Mouse (Mus musculus): ENCODE measurements at regions not wholly inside any gene's neighbourhood (a gene's known extent, or its start where the extent isn't known, plus 50 kb on each side); places are given as distances from the start of the nearest gene placed in this dataset.
"Not testable (repeated sequence)": the region's sequence is repeated elsewhere in the genome, so short reads cannot be mapped to it uniquely, and the experiment has no call there.

DNA sequence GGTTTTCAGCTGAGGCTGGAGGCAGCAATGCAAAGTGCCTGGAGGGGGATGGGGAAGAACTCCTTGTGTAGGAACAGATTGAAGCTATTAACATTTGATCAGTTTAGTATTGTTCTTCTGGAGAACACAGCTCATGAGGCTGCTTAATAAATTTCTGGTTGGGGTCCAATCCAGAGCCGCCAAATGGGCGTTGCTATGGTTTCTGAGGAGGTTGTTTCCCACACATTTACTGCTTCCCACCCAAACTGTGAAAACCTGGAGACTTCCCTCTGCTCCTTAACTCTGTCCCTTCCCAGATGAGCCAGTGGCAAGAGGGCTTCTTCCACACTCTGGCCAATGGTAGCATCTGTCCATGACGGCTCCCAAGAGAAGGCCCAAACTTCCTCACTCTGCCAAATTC, 113.2 kb upstream of the Klf4 start:
- no peaks in the 10 kb centered on the region for H3K36me3 ChIP-seq
- ATAC-seq (ENCODE audit: low FRiP score, low read depth) = no peak
- WGBS = 86% methylated on average over 3 of the region's 3 CpGs
- peaks cover 9% of the 10 kb centered on the region for H3K27me3 ChIP-seq
- H3K27ac ChIP-seq (replicated peaks) = no peak overlapping the region
- no peaks in the 10 kb centered on the region for H3K9me3 ChIP-seq
- H3K4me3 ChIP-seq = no peak overlapping the region
- no peak overlapping the region for H3K4me2 ChIP-seq (replicated peaks)
- H3K9ac ChIP-seq (replicated peaks) = no peak overlapping the region
- H3K4me1 ChIP-seq = peaks cover 3% of the 10 kb centered on the region

DNA sequence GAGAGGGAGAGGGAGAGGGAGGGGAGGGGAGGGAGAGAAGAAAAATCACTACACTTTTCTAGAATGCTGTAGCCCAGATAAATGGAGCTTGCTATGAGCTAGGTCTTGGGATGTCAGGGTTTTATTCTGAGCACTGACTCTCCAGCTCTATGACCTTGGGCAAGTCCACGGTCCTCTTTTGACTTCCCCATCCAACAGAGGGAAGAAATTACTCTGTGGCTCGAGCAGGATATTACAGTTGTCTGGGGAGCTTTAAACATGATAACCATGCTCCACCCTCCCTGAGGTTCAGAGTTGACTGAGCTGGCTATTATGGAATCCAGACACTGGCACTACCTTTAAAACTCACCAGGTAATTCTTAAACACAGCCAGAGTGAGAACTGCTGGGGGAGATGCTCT, 112.6 kb upstream of the Klf4 start:
- H3K4me3 ChIP-seq = no peak overlapping the region
- no peaks in the 10 kb centered on the region for H3K4me1 ChIP-seq
- no peak for ATAC-seq (ENCODE audit: low FRiP score, low read depth)
- 78% methylated on average over 2 of the region's 2 CpGs for whole genome bisulfite sequencing
- H3K9me3 ChIP-seq = no peaks in the 10 kb centered on the region
- peaks cover 9% of the 10 kb centered on the region for H3K27me3 ChIP-seq
- H3K27ac ChIP-seq (replicated peaks) = no peak overlapping the region
- H3K9ac ChIP-seq (replicated peaks) = no peak overlapping the region
- H3K4me2 ChIP-seq (replicated peaks) = no peak overlapping the region
- no peaks in the 10 kb centered on the region for H3K36me3 ChIP-seq

DNA sequence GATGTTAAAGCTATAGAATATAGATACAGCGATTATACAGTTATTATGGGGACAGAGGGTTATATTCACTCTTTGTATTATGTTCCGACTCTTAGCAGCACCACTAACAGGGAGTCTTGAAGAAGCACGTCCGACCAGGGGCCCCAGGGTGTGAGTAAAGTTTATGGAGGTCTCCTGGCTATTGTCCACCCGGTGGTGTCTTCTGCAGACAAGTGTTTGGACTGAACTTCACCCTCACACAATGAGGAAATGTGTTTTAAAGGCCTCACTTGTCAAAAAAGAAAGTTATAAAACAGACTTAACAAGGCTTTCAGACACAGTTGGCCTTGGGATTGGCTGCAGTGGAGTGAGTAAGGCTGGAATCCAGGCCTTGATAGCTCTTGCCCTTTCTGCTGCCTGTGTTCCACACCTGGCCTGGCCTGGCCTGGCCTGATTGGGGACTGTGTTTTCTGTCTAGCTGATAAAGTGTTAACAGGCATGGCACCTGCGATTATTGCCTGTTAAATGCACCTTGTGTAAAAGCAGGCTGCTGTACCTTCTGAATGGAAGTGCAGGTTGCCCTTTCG, 102.8 kb upstream of the Klf4 start:
- no peaks in the 10 kb centered on the region for H3K4me1 ChIP-seq
- H3K27me3 ChIP-seq = no peaks in the 10 kb centered on the region
- no peak overlapping the region for H3K4me2 ChIP-seq (replicated peaks)
- no peaks in the 10 kb centered on the region for H3K36me3 ChIP-seq
- no peaks in the 10 kb centered on the region for H3K9me3 ChIP-seq
- no peak overlapping the region for H3K9ac ChIP-seq (replicated peaks)
- WGBS = 88% methylated on average over 7 of the region's 7 CpGs
- no peak overlapping the region for H3K4me3 ChIP-seq
- no peak for ATAC-seq (ENCODE audit: low FRiP score, low read depth)
- H3K27ac ChIP-seq (replicated peaks) = no peak overlapping the region

DNA sequence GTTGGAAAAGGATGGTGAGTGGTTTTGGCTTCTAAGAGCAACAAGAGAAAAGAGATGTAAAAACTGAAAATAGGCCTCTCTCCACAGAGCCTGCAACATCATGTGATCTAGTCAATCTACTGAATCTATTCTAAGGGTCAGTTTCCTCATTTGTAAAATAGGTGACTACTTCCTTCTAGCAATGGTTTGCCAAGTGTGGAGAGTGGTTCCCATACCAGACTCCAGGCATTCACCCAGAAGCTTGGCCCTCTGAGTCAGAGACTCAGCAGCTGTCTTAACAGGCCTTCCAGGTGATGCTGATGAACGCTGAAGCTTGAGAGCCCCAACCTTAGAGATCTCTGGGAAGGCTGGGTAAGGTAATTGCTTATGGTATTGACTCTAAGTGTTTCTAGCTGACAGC, 98.9 kb upstream of the Klf4 start:
- no peak overlapping the region for H3K4me3 ChIP-seq
- no peak overlapping the region for H3K4me2 ChIP-seq (replicated peaks)
- H3K9ac ChIP-seq (replicated peaks) = no peak overlapping the region
- no peaks in the 10 kb centered on the region for H3K36me3 ChIP-seq
- 88% methylated on average over 1 of the region's 1 CpGs for WGBS
- H3K4me1 ChIP-seq = no peaks in the 10 kb centered on the region
- no peaks in the 10 kb centered on the region for H3K9me3 ChIP-seq
- H3K27ac ChIP-seq (replicated peaks) = no peak overlapping the region
- ATAC-seq (ENCODE audit: low FRiP score, low read depth) = no peak
- H3K27me3 ChIP-seq = no peaks in the 10 kb centered on the region

DNA sequence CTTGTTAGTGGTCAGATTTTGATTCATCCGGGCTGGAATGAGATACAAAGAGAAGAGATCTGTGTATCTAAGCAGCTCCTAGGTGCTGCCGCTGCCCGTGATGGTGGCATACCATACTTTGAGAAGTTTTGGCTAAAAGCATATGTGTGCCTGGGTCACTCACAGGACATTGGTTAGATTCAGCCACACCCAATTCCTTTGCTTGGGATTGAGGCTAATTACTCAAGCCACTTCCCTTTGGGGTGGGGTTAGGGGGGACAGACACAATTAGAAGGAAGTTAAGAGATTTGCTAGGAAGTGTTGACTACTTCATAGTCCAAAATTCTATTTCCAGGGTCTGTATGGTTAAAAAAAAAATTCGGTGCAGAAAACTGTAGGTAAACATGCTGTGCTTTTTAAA, 97.9 kb upstream of the Klf4 start:
- WGBS = 95% methylated on average over 4 of the region's 4 CpGs
- ATAC-seq (ENCODE audit: low FRiP score, low read depth); H3K4me1 ChIP-seq; H3K36me3 ChIP-seq; H3K4me3 ChIP-seq; H3K27ac ChIP-seq (replicated peaks); H3K27me3 ChIP-seq; H3K4me2 ChIP-seq (replicated peaks); H3K9me3 ChIP-seq; H3K9ac ChIP-seq (replicated peaks): not testable (repeated sequence)

DNA sequence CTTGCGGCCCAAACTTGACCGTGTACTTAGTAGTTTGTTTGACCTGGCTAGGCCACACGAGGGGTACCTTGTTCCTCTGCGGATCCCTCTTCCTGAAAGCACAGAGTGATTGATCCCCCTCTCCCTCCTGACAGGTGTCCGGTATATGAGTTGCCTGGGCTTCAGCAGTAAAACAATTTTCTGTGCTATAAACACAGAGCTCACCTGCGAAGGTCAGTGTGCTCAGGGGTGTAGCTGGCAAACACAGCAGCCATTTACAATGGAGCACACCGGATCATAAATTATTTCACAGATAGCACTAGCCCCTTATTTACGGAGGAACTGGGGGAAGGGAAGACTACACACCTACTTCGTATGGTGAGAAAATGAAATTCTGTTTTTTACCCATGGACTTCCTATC, 92.5 kb upstream of the Klf4 start:
- no peaks in the 10 kb centered on the region for H3K4me1 ChIP-seq
- 94% methylated on average over 9 of the region's 9 CpGs for WGBS
- no peaks in the 10 kb centered on the region for H3K27me3 ChIP-seq
- no peak for ATAC-seq (ENCODE audit: low FRiP score, low read depth)
- H3K9ac ChIP-seq (replicated peaks) = no peak overlapping the region
- no peak overlapping the region for H3K27ac ChIP-seq (replicated peaks)
- H3K36me3 ChIP-seq = no peaks in the 10 kb centered on the region
- no peak overlapping the region for H3K4me2 ChIP-seq (replicated peaks)
- no peak overlapping the region for H3K4me3 ChIP-seq
- no peaks in the 10 kb centered on the region for H3K9me3 ChIP-seq

DNA sequence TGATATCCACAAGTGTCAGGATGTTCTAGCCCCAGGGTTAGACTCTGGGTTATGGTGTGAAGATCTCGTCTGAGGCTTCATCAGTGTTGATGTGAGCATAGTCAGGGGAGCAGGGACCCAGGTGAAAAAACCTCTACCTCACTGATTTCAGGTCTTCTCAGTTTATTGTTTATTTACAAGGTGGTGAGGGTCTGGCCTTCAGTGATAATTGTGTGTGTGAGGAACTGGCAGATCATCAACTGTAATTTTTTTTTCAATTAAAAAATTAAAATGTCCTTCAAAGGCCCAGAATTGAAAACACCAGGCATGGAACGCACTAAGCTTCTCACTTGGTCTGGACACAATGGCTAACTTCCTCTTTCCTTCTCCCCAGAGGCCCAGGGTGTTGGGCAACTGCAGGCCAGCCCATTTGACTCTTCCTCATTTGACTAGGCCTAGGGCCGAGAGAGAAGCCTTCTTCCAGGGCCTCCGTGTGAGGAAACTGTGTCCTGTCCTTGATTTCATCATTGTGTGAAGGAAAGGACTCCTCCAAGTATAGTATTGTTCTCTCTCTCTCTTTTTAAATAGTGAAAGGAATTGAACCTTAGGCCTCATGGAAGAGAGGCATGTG, 91.0 kb upstream of the Klf4 start:
- no peaks in the 10 kb centered on the region for H3K4me1 ChIP-seq
- H3K27me3 ChIP-seq = no peaks in the 10 kb centered on the region
- ATAC-seq (ENCODE audit: low FRiP score, low read depth) = no peak
- H3K27ac ChIP-seq (replicated peaks) = no peak overlapping the region
- WGBS = 78% methylated on average over 4 of the region's 4 CpGs
- H3K36me3 ChIP-seq = no peaks in the 10 kb centered on the region
- H3K4me3 ChIP-seq = no peak overlapping the region
- H3K9ac ChIP-seq (replicated peaks) = no peak overlapping the region
- H3K4me2 ChIP-seq (replicated peaks) = no peak overlapping the region
- no peaks in the 10 kb centered on the region for H3K9me3 ChIP-seq

DNA sequence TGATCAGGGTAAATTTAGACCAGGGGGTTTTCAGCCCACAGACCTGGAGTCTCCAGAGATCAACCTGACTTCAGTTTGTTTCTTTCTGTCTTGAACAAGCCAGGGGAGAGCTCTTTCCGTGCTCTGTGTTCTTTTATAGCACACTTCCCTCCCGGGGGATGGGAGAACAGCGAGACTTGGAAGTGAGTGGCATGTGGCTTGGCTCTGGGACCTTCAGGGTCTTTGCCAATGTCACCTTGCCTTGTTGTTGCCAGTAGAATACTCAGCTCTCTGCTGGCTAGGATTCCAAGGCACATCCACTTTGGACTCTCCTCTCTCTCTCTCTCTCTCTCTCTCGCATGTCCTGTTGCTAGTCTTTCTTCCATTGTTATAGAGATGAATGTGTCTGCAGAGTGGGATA, 90.4 kb upstream of the Klf4 start:
- no peak overlapping the region for H3K4me2 ChIP-seq (replicated peaks)
- H3K36me3 ChIP-seq = no peaks in the 10 kb centered on the region
- H3K27ac ChIP-seq (replicated peaks) = no peak overlapping the region
- no peak overlapping the region for H3K9ac ChIP-seq (replicated peaks)
- 87% methylated on average over 4 of the region's 4 CpGs for WGBS
- H3K4me3 ChIP-seq = no peak overlapping the region
- ATAC-seq (ENCODE audit: low FRiP score, low read depth) = no peak
- H3K9me3 ChIP-seq = no peaks in the 10 kb centered on the region
- H3K27me3 ChIP-seq = no peaks in the 10 kb centered on the region
- H3K4me1 ChIP-seq = no peaks in the 10 kb centered on the region

DNA sequence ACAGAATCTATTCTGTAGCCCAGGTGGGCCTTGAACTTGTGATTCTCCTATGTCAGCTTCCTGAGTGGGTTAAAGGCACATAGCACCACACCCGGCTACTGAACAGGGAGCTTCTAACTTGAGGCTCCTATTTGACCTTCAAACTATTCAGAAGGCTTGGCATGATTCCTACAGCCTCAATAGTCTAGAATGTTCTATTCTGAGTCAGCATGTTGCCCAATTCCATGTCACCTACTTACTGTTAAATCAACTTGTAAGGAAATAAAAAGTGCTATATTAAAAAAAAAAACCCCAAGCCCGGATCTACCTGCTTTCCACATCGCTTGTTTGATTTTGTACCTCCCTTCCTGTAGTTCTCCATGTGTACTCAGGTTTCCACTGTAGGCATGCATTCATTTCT, 87.6 kb upstream of the Klf4 start:
- ATAC-seq (ENCODE audit: low FRiP score, low read depth) = no peak
- WGBS = 88% methylated on average over 3 of the region's 3 CpGs

DNA sequence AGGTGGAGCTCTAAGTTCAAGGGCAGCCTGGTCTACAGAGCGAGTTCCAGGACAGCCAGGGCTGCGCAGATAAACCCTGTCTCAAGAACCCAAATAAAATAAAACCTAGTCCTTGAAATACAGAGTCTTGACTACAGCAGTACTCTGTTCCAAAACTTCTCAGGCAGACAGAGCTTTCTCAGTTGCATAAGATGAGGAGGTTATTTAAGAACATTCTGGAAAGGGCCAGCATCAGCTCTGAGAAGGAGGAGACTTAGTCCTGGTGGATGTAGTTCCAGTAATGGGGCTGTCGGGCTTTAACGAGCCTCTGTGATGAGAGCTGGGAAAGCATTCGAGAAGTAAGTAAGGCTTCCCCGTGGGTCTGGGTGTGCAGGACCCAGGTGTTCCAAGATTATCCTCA, 83.5 kb upstream of the Klf4 start:
- WGBS = 82% methylated on average over 6 of the region's 6 CpGs
- no peaks in the 10 kb centered on the region for H3K36me3 ChIP-seq
- no peak for ATAC-seq (ENCODE audit: low FRiP score, low read depth)

More for the DNA sequence above, 87.6 kb upstream of the Klf4 start:
- no peaks in the 10 kb centered on the region for H3K4me1 ChIP-seq
- no peak overlapping the region for H3K4me3 ChIP-seq
- no peaks in the 10 kb centered on the region for H3K9me3 ChIP-seq
- H3K4me2 ChIP-seq (replicated peaks) = no peak overlapping the region
- H3K36me3 ChIP-seq = no peaks in the 10 kb centered on the region
- no peak overlapping the region for H3K27ac ChIP-seq (replicated peaks)
- H3K27me3 ChIP-seq = no peaks in the 10 kb centered on the region
- H3K9ac ChIP-seq (replicated peaks) = no peak overlapping the region

DNA sequence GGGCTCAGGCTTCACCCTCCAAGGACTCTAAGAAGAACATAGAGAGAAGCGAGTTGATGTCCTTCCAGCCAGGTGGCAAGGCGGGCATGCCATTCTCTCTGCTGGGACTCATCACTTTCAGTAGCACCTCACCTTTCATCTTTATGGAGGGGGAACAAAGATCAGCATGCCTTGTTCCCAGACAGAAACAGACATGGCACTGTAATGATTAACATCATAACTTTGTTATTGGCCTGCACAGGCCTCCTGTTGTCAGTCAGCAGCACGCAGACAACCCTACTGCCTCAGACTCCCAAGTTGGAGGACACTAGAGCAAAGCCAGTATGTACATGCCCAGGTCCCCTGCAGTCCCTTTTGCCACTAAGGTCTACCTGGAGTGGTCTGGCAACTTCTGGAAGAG, 81.3 kb upstream of the Klf4 start:
- H3K9ac ChIP-seq (replicated peaks) = no peak overlapping the region
- H3K9me3 ChIP-seq = no peaks in the 10 kb centered on the region
- H3K27ac ChIP-seq (replicated peaks) = no peak overlapping the region
- H3K4me1 ChIP-seq = no peaks in the 10 kb centered on the region
- WGBS = 89% methylated on average over 3 of the region's 3 CpGs
- no peaks in the 10 kb centered on the region for H3K27me3 ChIP-seq
- H3K36me3 ChIP-seq = no peaks in the 10 kb centered on the region
- H3K4me3 ChIP-seq = no peak overlapping the region
- H3K4me2 ChIP-seq (replicated peaks) = no peak overlapping the region
- ATAC-seq (ENCODE audit: low FRiP score, low read depth) = no peak

More for the DNA sequence above, 83.5 kb upstream of the Klf4 start:
- Histone ChIP-seq H3K4me1 (no peaks in the 10 kb centered on the region), H3K27ac (replicated peaks) (no peak overlapping the region), H3K27me3 (no peaks in the 10 kb centered on the region), H3K9ac (replicated peaks) (no peak overlapping the region), H3K4me2 (replicated peaks) (no peak overlapping the region), H3K4me3 (no peak overlapping the region), H3K9me3 (no peaks in the 10 kb centered on the region)

DNA sequence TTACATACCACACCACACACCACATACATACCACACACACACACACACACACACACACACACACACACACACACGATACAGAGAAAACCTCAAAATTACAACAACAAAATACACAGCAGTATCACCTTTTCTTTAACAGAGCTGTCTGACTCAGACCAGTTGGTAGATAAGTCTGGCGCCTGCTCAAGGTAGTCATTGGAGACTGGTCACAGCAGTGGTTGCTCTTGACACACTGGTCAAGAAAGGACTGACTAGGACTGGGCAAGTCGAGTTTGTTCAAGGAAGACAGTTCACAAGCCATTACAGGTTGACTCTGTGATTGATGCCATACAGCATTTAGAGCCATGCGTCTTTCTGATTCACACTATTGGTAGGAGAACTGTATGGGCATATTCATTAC, 78.7 kb upstream of the Klf4 start:
- Histone ChIP-seq H3K4me3 (no peak overlapping the region), H3K4me2 (replicated peaks) (no peak overlapping the region), H3K9ac (replicated peaks) (no peak overlapping the region), H3K27me3 (no peaks in the 10 kb centered on the region), H3K36me3 (no peaks in the 10 kb centered on the region), H3K9me3 (no peaks in the 10 kb centered on the region), H3K4me1 (no peaks in the 10 kb centered on the region), H3K27ac (replicated peaks) (no peak overlapping the region)
- 90% methylated on average over 4 of the region's 4 CpGs for WGBS
- ATAC-seq (ENCODE audit: low FRiP score, low read depth) = no peak

DNA sequence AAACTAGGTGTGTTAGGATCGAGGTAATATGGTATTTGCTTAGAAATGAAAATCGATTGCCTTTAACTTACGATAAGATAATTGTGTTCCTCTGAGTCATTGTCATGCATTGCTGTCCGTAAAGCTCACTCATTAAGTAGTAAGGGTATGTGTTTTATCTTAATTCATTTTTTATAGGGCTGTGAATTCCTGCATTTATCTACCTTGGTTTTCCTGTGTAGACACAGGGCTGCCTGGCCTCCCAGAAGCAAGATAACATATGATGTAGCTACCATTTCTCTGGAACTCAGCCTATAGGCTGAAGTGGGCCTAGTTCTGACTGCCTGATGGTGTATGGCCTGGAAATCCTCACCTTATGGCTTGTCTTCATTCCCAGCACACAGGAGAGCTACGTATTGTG, 76.9 kb upstream of the Klf4 start:
- H3K27ac ChIP-seq (replicated peaks) = no peak overlapping the region
- H3K36me3 ChIP-seq = no peaks in the 10 kb centered on the region
- no peak overlapping the region for H3K4me3 ChIP-seq
- no peak overlapping the region for H3K4me2 ChIP-seq (replicated peaks)
- WGBS = 85% methylated on average over 5 of the region's 5 CpGs
- H3K27me3 ChIP-seq = no peaks in the 10 kb centered on the region
- no peak overlapping the region for H3K9ac ChIP-seq (replicated peaks)
- H3K9me3 ChIP-seq = no peaks in the 10 kb centered on the region
- ATAC-seq (ENCODE audit: low FRiP score, low read depth) = no peak
- no peaks in the 10 kb centered on the region for H3K4me1 ChIP-seq

Data from midbrain, embryonic 12.5 days (tissue).